Mouse (Mus musculus) layer of hippocampus, adult 11-12 months (tissue): ENCODE data around the gene Cxcr1.
"Not testable (repeated sequence)": the region's sequence is repeated elsewhere in the genome, so short reads cannot be mapped to it uniquely, and the experiment has no call there.

ENCODE experiments used
- DNase-seq: peaks from one replicate; pipeline ENCODE4 v3.0.0; 2022; ENCODE audit warnings: low spot score

The Cxcr1 gene

GRCm38 (mm10) chr1:74196621-74197419 lies 2.4 kb upstream of the Cxcr1 start:
- no peak for DNase-seq

- DNase-seq = no peak
These were observed 1.5 kb upstream of the Cxcr1 start for GRCm38 (mm10) chr1:74195961-74196360.

GRCm38 (mm10) chr1:74192711-74193110 lies 1.7 kb downstream of the Cxcr1 start:
- DNase-seq = no peak

- DNase-seq = no peak
These were observed 4.0 kb downstream of the Cxcr1 start for GRCm38 (mm10) chr1:74190471-74190870.

- DNase-seq = no peak
These were observed 11.4 kb downstream of the Cxcr1 start for GRCm38 (mm10) chr1:74183006-74183405.

- no peak for DNase-seq
These were observed 13.0 kb downstream of the Cxcr1 start for GRCm38 (mm10) chr1:74181462-74181861.

DNA sequence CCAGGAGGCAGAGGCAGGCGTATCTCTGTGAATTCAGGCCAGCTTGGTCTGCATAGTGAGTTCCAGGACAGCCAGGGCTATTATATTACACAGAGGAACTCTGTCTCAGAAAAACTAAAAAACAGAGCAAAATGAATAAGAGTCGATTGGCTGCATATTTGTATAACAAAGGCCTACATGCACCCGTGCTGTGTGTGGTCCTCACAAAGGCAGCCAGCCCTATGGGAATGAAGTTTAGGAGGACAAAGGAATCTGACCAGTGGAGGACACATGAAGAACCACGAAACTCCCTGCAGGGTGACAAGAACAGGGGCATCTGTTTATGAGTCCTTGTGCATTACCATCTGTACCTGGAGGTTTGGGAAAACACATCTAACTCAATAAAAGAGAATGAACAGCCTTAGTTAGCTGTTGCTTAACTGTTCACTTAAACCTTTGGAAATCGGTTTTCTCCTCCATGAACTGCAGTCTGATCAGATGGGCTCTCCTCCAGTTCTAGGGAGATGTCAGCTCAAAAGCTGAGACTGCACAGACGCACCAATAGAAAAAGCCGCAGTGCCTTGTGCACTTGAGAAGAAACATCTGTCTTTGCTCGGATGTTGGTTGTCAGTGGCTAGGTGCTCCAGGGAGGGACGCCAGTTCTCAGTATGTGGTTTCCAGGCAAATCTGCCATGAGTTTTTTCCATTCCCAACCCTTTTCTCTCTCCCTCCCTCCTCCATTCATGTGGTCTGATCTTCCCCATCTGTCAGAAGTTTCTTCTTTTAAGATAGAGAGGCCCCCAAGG lies 14.6 kb downstream of the Cxcr1 start:
- no peak for DNase-seq

GRCm38 (mm10) chr1:74178618-74179017 lies 15.8 kb downstream of the Cxcr1 start:
- no peak for DNase-seq

- DNase-seq = no peak
These were observed 18.7 kb downstream of the Cxcr1 start for GRCm38 (mm10) chr1:74175731-74176130.

DNA sequence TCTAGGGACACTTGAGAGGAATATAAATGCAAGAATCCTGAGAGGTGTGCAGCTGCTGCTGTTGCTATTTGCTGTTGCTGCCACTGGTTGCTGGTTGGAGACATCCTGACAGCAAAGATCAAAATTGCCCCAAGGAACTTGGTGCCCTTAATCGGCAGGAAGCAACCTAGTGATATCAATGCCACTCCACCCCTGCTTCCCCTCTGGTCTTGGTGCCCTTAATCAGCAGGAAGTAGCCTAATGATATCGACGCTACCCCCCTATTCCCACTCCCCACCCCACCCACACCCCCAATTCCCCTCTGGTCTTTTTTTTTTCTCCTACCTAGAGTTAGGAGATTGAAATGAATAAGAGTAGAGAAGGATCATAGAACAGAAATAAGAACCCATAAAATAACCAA lies 21.7 kb downstream of the Cxcr1 start:
- no peak for DNase-seq

- no peak for DNase-seq
These were observed 24.7 kb downstream of the Cxcr1 start for GRCm38 (mm10) chr1:74169721-74170120.

DNA sequence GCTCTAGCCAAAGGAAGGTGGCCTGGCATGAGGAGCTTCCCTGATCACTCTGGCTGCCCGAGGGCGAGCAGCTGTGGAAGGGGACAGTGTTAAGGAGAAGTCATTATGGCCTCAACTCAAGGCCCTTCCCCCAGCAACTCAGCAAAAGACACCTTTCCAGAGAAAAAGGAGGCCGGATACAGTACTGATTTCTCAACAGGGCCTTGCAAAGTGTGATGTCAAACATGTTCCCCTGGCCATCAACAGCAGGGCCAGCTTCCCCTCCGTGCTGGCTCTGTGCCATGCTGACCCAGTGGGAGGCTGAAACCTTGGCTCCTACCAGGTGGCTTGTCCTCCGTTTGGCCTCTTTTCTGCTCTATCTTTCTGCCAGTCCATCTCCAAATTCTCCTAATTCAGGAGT lies 27.3 kb downstream of the Cxcr1 start:
- DNase-seq = no peak

- DNase-seq = no peak
These were observed 34.4 kb downstream of the Cxcr1 start for GRCm38 (mm10) chr1:74160036-74160435.

GRCm38 (mm10) chr1:74159613-74160012 lies 34.8 kb downstream of the Cxcr1 start:
- not testable (repeated sequence) for DNase-seq

DNA sequence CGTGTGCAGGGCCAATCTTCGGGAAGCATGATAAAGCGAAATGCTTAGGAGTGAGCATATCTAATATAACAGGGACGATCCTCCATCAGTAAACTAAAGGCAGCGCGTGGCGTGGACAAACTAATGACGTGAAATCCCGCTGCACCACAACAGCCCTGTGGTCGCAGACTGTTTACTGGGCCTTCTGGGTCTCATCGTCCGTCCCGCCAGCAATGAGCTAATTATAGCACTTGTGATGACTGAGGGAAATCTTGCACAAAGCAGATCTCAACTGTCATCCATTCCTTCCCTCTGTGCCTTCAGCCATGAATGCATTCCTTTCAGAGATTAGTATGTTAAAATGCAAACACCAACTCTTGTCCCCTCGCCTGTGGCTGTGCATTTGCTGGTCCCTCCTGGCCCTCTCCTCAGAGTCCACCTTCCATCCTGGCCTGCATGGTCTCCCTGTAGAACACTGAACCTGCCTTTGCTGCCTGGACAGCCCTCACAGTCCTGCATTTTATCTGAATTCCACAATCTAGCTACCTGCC lies 38.0 kb downstream of the Cxcr1 start:
- no peak for DNase-seq

GRCm38 (mm10) chr1:74155435-74156012 lies 38.9 kb downstream of the Cxcr1 start:
- DNase-seq = no peak

- DNase-seq = no peak
These were observed 40.8 kb downstream of the Cxcr1 start, which contains the start of gene Cxcr2 for GRCm38 (mm10) chr1:74153461-74154184. Gene Cxcr2 (plus strand): TSS chr1:74153989.

GRCm38 (mm10) chr1:74151091-74151490 lies 43.3 kb downstream of the Cxcr1 start:
- DNase-seq = no peak

DNA sequence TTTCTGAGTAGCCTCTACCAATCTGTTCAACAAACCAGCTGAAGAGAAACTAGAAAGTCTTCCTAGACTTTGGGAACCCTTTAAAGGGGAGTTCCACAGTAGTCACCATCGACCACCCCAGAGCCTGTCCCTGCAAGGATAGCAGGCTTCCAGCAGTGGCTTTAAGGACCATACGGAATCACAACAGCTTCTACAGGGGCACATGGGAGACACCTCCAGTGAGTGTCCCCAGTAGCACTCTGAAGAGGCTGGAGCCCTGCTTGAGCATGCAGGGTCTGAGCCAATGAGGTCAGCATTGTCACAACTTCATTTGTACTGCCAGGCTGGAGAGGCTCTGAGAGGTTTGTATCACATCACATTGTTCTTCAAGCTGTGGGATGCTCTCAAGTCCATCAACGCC lies 44.3 kb downstream of the Cxcr1 start:
- DNase-seq = no peak

- DNase-seq = no peak
These were observed 45.1 kb downstream of the Cxcr1 start for GRCm38 (mm10) chr1:74149106-74149885.
